Mouse (Mus musculus) forelimb bud, embryonic 11.5 days (tissue): ENCODE results near the gene Slc39a11.

Experiments
- DNase-seq: peaks from one replicate; pipeline ENCODE4 v3.0.0-alpha.2; 2012; ENCODE audit warnings: low read depth, low spot score

The Slc39a11 gene

DNA sequence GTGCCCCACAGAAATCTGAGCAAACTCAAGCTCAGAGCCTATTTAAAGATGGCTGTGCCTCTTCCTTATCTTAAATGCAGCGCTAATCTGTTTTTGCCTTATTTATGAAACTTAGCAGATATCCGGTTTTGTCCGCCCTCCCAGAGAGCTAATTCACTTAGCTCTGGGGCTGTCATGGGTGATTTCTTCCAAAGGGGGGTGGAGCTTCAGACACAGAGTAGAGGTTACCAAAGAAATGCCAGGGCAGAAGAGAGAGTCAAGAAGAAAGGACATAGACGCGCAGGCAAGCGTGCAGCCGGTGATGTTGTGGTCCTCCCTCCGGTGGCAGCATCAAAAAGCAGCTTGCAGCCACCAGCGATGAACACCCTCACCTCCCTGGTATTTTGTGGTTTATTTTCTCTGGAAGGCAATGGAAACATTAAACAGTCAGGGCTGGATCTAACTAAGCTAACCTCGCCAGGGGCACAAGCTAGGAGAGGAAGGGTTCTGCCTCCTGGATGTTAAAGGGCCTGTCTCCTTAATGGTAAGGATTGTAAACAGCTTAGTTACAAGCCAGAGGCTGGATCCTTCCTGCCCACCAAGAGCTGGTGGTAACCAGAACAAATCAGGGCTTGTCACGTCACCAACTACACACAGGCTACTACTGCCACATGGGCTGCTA is 103.5 kb downstream of the Slc39a11 start:
- no peak for DNase-seq

DNA sequence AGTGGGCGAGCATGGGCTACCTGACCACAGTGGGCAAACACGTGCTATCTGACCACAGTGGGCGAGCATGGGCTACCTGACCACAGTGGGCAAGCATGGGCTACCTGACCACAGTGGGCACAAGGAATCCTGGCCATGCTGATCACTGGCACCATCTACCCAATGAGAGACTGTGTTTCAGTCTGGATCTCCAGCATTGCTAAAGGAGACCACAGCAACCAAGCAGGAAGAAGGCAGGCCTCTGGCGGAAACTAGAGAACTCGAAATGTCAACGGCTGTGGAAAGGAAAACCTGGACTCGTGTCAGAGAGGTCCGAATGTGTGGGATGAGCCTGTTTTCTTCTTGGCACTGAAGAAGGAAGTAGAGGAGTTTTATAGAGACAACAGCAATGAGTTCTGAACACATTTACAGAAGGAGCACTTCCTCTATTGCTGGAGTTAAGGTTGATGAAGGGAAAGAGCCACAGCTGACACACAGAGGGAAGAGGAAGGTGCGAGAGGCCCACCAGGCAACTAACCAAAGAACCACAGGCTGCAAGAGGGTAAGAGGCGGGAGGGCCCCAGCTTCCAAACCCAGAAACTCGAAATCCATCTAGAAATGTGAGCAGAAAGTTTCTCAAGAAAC is 105.8 kb downstream of the Slc39a11 start:
- no peak for DNase-seq

DNA sequence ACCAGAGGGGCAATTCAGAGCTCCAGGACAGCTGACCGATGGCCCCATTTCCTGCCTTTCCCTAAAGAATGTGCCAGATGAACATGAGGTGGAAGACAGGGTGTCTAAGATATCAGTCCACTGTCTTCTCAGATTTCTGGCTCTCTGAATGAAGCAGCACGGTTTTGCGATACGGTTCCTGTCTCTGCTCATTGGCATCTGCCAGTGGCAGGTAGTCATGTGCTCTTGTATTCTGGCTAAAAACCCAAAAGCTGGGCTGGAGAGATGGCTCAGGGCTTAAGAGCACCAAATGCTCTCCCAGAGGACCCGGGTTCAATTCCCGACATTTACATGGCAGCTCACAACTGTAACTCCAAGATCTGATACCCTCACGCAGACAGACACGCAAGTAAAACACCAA is 108.8 kb downstream of the Slc39a11 start:
- no peak for DNase-seq

DNA sequence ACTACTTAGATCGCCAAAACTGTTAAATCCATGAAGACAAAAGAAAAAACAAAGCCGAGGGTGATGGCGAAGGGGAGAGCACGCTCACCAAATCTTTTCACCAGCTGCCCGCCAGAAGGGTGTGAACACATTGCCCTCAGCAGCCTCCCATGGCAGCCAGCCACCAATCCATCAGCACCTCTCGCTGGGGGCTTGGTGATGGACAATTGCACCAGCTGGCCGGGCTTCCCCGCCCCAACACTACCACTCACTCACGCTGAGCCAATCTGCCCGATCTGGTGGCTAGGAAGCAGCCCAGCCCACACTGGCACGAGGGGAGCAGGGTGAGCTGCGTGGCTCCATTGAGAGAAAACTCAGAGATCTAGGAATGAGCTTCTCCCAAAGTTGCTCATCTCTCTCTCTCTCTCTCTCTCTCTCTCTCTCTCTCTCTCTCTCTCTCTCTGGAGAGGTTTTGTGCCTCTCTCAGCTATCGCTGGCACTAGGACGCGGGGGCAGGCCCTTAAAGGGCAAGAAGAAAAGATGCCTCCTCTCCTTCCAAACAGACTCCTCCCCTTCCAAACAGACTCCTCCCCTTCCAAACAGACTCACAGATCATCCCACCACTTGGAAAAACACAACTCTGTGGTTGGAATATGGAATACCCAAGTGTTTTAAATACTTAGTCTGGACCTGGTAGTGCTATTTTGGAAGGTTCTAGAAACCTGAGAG is 110.2 kb downstream of the Slc39a11 start:
- no peak for DNase-seq

DNA sequence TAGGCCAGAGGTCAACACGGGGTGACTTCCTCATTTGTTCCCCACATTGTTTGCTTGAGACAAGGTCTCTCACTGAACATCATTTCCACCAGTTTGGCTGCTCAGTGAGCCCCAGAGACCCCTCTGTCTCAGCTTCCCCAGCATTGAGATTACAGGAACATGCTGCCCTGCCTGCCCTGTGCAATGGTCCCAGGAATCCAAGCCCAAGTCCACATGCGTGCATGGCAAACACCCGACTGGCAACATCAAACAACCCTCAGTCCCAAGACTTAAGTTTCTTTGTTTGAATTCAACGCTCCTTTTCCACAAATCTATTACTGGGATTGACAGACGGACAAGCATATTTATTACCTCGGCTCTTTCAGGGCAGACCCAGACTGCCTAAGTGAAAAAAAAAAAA is 110.8 kb downstream of the Slc39a11 start:
- no peak for DNase-seq

DNA sequence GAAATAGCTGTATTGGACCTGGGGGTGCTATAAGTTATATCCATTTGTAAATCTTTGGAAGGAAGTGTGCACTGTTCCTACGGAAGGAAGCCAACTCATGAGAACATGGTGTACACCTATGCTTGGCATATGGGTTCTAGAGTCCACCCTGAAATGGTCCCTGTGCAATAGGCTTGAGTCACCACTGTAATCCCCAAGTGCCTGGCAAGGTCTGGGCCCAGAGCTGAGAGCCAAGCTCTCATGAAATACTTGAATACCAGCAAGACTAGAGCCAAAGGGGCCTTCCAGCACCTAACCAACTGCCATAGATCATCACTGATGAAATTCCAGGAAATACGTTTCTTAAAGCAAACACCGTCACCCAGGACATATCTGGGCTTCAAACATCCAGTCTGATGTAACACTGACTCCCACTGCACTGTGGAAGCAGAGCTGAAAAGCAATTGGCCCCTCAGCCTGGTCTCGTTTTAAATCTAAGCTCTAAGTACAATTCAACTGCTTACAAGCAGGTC is 111.4 kb downstream of the Slc39a11 start:
- no peak for DNase-seq

DNA sequence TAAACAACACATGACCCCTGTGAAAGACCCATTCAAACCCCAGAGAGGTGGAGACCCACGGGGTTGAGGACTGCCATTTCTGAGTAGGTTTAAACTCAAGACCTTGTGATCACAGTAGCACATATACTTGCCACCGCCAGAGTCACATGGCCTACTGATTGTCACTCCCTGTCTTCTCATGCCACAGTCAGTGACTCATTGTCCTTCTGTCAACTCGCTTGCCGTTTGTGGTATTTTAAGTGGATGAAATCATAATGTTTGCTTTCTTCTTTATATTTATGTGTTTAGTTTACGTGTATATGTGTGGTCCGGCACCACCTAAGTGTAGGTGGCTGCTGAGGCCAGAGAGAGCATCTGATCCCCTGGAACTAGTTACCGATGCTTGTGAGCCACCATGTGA is 112.2 kb downstream of the Slc39a11 start:
- DNase-seq, result no peak

DNA sequence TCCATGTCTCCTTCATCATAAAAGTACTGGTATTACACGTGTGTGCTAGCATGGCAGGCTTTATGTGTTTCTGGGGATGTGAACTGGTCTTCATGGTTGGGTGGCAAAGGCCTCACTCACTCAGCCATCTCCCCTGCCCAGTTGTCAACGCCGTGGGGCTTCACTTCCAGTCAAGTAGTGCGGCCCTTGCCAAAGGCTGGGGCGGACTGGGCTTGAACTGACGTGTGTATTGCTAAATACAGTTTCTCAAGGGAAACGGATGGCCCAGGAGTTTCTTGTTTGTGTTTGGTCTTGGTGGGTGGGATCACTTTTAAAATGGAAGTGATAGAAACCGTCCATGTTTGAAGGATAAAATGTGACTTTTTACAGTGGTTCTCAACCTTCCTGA is 112.7 kb downstream of the Slc39a11 start:
- no peak for DNase-seq

DNA sequence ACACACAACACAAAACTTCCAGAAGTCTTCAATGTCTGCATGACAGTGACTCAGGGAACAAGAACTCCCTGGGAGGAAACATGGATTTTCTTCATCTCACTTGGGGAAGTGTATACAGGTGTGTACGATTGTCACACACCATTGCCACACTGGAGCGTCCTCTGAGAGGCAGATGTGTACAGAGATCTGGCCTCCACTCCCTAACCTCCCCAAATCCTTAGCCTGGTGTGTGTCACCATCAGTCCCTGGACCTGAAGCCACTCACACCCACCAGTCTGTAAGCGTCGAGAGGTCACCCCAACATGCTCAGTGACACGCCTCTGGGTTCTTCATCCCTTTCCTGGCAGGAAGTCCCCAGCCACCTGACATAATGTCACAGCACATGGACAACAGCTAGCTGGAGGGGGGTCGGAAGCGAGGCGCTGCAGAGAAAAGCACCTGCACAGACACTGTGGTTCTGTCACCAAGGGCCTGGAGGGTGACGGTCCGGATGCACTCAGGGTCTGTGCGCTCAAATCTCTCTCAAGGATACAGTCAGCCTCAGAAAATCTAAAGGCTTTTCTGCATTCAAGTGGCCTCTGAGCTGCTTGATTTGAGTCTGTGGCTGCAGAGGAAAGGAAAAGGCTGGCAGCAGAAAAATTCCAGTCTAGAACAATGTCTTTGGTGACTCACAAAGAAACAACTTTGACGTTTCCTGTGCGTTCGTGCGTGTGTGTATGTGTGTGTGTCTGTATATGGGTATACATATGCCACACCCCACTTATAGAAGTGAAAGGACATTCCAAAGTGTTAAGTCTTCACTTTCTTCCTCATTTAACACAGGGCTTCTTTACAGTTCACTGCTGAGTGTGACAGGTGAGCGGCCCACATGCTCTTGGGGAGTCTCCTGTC is 113.3 kb downstream of the Slc39a11 start:
- DNase-seq, result no peak

DNA sequence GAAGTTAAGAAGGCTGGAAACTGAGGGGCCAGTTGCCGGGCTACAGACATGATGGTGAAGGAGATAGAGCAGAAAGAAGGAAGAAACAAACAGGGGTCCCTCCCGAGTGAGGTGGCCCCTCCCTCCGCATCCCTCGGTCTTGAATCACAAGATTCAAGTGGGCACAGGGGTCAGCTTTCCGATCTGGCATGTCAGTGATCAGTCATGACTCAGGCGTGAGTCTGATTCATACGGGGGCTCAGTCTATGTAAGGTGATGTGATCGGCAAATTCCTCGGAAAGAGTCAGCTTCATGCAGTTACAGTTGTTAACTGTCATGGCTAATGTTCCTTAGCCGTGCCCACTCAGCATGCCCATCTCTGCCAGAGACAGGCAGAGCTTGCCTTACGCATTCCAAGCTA is 115.5 kb downstream of the Slc39a11 start:
- no peak for DNase-seq

DNA sequence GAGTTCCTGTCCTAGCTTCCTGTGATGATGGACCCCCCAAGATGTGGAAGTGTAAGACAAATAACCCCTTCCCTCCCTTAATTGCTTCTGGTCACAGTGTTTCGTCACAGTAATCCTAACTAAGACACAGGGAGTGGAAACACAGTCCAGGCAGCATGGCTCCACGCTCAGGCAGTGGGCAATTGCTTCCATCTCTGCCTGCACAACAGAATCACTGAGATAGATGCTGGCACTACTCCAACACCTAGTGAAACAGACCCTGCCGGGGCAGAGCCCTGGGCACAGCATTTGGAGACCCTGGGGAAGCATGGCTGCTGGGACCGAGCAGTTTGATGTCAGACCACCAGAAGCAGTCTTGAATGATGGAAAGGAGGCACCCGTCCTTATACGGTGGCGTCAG is 115.9 kb downstream of the Slc39a11 start:
- DNase-seq, result no peak

DNA sequence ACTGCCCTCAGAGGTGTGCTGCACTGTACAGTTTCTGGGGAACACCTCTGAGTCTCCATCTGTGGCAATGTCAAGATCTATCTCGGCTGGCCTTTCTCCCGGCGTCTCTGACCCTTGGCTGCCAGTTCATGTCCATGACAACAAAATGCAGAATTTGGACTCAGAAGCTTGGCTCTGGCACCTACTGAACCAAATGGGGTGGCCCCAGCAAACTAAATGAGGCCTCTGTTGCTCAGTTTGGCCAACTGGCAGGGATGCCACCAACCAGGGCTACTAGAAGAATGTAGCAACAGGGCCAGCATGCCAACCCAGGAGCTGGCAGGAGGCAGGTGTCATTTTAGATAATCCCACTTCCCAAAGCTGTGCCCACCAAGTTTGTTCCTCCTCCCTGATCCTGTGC is 121.5 kb downstream of the Slc39a11 start:
- no peak for DNase-seq

DNA sequence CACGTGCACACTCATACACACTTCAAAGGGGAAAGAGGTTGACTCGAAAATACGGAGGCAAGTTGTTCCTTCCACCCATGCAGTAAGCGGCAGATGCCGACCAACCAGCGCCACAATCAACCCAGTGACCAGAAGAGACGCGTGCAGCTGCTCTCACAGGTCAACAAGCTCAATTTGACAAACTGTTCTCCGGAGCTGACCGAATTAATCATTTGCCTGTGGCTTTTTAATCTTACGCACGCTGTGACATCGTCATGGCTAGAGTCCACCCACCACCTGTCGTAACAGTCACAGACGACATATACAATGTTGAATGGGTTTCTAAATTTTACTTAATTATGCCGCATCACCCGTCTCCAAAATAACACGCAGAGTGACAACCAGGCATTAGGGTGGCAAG is 124.1 kb downstream of the Slc39a11 start:
- DNase-seq, result no peak

DNA sequence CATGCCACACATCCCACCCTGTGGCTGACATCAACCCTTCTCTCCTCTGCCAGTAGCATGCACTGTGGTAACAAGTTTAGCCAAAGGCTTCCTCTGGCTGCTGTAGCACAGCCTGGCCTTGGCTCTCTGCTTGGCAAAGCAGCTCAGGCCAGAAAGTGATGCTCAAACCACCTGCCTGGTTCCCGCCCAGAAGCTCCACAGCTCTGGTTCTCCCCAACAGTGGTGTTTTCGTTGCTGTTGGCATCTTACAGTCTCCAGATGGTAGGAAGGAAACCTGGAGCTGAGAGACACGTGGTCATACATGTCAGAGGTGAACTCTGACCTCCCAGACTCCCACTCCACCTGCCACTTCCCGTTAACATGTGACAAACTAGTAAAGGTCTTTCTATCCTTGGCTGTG is 127.2 kb downstream of the Slc39a11 start:
- DNase-seq, result no peak

DNA sequence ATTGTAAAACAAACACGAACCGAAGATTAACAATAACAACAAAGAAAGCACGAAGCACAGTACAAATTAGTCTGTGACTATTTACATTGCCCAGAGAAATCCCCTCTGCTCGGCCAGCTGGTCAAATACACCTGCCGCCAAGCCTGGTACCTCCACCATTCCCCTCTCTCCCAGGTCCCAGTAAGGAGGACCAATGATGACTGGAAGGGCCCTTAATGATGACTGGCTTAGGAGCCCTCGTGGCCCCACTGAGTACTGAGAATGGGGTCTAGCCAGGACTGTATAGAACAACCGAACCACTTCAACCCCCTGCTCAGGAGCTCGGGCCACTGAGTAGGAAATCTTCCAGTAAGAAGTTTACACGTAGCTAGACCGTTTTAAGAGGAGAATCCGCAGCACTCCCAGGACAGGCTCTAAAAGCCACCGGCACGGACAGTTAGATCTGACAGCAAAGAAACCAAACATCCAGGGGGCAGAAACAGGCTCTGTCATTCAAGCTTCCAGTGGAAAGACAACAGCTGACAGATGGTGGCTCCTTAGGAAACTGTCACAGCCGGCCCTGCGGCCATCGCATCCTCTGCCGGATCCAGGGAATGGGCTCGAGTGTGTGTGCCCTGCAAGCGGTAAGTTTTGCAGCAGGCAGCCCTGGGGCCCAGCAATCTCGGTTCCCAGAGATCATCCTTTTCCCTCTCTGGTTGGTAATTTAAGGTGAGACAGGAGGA is 128.2 kb downstream of the Slc39a11 start:
- DNase-seq, result no peak

DNA sequence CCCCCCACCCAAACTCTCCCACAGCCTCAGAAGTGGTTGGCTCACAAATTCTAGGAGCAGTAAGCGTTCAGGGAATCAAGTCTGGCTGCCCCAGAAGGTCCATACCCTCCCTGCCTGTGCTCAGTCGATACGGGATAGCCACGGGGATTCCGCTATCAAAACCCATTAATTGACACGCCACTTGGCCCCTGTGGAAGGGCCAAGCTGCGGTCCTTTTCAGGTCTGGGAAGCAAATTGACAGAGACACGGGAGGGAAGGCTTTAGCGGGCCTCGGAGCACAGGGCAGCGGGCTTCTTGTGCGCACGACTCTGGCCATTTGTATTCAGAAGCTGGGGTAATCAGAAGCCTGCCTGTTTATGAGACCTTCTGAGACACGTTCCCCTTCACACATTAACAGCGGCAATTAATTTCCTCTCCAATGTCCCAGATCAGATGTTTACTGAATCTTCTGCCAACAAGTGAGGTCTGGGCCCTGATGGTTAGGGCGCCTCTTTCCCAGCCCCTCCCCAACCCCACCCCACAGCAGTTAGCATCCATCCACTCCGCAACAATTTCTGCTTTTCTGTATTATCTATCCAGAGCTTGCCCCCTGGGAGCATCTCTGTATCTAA is 128.9 kb downstream of the Slc39a11 start:
- DNase-seq, result no peak

DNA sequence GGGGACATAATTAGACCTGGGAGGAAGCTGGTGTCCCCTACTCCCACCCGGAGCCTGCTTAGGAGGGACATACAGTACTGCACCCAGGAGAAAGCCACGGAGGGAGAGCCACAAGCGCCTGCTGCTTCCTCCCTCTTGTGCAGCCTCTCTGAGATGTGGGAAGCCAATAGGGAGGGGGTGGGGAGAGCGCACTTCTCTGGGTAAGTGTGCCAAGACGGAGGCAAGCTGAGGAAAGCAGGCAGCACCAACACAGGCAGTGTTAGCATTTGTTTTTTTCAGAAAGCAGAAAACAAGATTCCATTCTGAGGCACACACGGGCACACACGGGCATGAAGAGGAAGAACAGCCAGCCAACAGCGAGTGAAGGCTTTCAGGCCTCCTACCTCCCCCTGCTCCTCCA is 129.5 kb downstream of the Slc39a11 start:
- DNase-seq, result no peak

DNA sequence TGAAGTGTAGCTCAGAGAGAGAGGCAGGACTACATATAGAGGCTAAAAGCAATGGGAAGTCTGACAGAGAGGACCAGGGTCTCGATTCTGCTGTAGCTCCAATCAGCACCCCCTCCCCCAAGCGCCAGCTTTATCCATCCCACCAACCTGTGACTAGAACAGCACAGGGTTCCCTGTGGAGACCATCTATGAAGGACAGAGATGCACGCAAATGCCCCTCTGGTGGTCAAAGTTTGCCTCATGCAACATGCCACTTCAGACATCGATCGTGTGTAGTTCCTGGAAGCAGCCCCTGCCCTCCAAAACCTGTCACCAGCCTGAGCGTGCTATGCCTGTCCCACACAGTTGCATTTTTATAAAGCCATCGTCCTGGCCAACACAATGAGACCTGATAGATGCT is 129.9 kb downstream of the Slc39a11 start:
- no peak for DNase-seq

DNA sequence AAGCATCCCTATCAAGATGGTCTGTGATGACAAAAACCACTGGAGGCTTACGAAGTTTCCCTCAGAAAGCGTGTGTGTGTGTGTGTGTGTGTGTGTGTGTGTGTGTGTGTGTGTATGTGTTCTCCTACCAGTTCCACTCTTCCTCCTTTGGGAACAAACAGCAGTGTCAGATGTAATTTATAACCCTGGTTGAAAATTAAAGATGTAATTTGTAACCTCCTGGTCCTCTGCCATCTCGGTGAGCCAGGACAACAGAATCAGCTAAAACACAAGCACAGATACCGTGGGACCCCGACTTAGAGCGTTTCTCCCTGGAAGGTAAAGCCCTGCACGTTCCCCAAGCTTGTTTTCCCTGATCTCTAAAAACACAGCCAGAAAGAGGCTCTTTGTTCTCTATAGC is 131.7 kb downstream of the Slc39a11 start:
- DNase-seq, result no peak

DNA sequence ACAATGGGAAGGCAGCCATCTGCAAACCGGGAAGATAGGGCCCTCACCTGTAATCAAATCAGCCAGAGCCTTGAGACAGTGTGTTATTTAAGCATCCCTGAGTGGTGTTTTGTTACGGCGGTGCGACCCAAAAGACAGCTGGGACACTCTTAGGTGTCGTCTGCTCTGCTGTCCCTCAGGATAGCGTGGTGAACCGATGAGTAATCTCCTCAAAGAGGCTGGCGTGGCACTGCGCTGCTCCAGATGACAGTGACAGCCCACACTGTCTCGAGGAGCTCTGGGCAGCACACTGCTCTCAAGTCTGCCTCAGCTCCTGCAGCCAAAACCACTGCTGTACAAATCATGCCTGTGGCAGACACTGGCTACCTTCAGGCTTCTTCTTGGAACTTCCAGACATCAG is 133.7 kb downstream of the Slc39a11 start:
- no peak for DNase-seq

DNA sequence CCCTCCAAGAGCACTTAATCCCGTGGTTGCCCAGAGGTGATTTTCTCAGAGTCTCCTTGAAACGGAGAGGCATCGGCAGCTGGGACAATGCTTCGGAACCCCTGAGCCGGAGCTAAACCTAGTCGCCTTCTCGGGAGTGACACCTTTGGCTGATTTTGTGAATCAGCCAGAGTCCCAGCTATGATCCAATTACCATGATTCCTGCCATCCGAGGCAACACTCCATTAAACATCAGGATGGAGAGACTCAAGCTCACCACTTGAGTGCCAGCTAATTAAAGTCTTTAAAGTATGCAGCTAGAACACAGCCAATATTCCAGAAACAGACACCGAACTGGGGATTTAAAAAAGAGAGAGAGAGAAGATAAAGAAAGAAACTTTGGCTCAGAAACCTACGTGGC is 136.9 kb downstream of the Slc39a11 start:
- DNase-seq, result no peak
